Mouse (Mus musculus) intestine, embryonic 15.5 days (tissue): Measurements from ENCODE around the gene Fcgr3. TPM values are rescaled to one million over a fixed set of nuclear protein-coding genes. Genes with fewer than 3 reads are reported as not detected.
"Not testable (repeated sequence)": the region's sequence is repeated elsewhere in the genome, so short reads cannot be mapped to it uniquely, and the experiment has no call there.

Experiments used
- ATAC-seq: fragments of 200-750 bp; cut with Nextera tagmentation; 2 replicates; pipeline ENCODE4 v1.8.0; 2017; ENCODE audit warnings: moderate TSS enrichment, moderate library complexity
- H3K27ac ChIP-seq: fragments of 300-500 bp; sonication (generic); 2 replicates; pipeline ENCODE4 v1.5.1; 2015; ENCODE audit warnings: mild to moderate bottlenecking, inconsistent platforms
- H3K27me3 ChIP-seq: fragments of 300-500 bp; sonication (generic); replicated peaks from 2 replicates; pipeline ENCODE4 v1.6.1; 2015; ENCODE audit warnings: inconsistent platforms
- H3K36me3 ChIP-seq: fragments of 300-500 bp; sonication (generic); 2 replicates; pipeline ENCODE4 v1.6.1; 2015; ENCODE audit warnings: inconsistent platforms
- H3K4me1 ChIP-seq: fragments of 300-500 bp; sonication (generic); replicated peaks from 2 replicates; pipeline ENCODE4 v1.6.1; 2015; ENCODE audit warnings: inconsistent platforms
- H3K4me2 ChIP-seq: fragments of 300-500 bp; sonication (generic); replicated peaks from 2 replicates; pipeline ENCODE4 v1.6.1; 2015; ENCODE audit warnings: mild to moderate bottlenecking, inconsistent platforms
- H3K4me3 ChIP-seq: fragments of 300-500 bp; sonication (generic); replicated peaks from 2 replicates; pipeline ENCODE4 v1.5.1; 2015; ENCODE audit warnings: inconsistent platforms
- H3K9ac ChIP-seq: fragments of 300-500 bp; sonication (generic); 2 replicates; pipeline ENCODE4 v1.6.1; 2015; ENCODE audit warnings: inconsistent platforms
- H3K9me3 ChIP-seq: fragments of 300-500 bp; sonication (generic); 2 replicates; pipeline ENCODE4 v1.6.1; 2016; ENCODE audit warnings: inconsistent platforms
- WGBS: fragments of 180-500 bp; shearing (Covaris S2); methylation state at CpG from one replicate; pipeline ENCODE4 v1.1.7; 2015; 5-methylcytosine and 5-hydroxymethylcytosine counted together
- polyA plus RNA-seq: library from polyadenylated mRNA; unstranded; fragments of >200 nt; fragmentation: Nextera tagmentation; extraction: Ambion mirVana; gene quantifications from 2 replicates; pipeline ENCODE4 v1.2.1, GENCODE M21; 2015

The Fcgr3 gene
- polyA plus RNA-seq, 1 experiment from 2014 or later: 14.7 TPM

DNA sequence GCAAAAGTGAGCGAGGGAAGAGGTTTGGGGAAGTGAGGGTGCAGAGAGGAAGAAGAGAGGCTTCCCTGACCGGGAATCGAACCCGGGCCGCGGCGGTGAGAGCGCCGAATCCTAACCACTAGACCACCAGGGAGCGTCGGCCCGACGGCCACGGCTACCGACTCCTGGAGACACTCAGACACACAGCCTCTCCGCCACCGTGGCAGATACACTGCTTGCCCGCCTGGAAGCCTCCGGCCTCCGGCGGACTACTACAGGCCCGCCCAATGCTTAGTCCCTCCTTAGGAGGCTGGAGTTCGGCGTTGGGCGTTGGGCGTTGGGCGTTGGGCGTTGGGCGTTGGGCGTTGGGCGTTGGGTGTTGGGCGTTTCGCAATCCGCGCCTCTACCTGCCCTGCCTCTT lies 14.6 kb upstream of the Fcgr3 start:
- H3K9me3 ChIP-seq, H3K4me3 ChIP-seq, H3K9ac ChIP-seq, H3K4me1 ChIP-seq, H3K36me3 ChIP-seq, H3K27ac ChIP-seq, H3K4me2 ChIP-seq: not testable (repeated sequence)
- peaks cover 12% of the 10 kb centered on the region for H3K27me3 ChIP-seq
- peak; percentile 75 for ATAC-seq
- 0% methylated on average over 1 of the region's 35 CpGs for WGBS

DNA sequence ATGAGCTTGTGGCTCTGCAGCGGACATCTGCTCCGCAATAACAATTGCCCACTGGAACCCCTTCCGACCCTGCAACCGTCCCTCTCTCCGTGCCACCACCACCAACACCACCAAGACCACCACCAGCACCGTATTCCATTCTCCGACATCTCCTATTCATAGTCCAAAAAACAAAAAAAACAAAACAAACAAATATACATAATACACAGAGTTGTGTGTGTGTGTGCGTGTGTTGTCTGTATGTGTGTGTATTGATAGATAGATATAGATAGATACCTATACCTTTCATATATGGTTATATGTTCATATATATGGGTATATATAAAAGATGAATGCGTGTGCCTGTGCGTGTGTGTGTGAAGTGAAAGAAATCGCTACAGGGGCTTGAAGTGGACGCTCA lies 13.7 kb upstream of the Fcgr3 start:
- H3K4me2 ChIP-seq: peak overlapping the region; percentile 51
- not testable (repeated sequence) for H3K4me1 ChIP-seq

DNA sequence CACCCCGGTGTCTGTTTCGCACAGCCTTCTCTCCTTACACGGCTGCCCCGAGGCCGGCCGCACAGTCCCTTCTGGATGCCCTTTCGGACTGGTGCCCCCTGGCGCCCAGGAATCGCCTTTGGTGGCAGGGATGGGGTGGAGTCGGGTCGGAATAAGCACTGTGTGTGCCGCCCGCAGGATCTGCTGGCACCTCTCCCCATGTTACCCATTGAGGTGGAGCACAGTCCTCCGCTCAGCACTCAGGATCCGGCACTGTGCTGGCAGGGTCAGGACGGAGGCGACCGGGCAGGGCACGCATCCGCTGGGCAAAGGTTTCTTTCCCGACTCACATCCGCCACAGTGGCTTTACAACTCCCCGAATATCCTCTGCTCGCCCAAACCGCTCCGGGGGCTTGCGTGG lies 13.2 kb upstream of the Fcgr3 start:
- Histone ChIP-seq H3K4me2 (peak overlapping the region; percentile 51), H3K27me3 (peaks cover 18% of the 10 kb centered on the region), H3K4me3 (peak overlapping the region; percentile 20; the same call in 1 of the 2 replicates)
- not testable (repeated sequence) for H3K9ac ChIP-seq, H3K27ac ChIP-seq, H3K9me3 ChIP-seq, H3K4me1 ChIP-seq, H3K36me3 ChIP-seq
- WGBS: 1% methylated on average over 19 of the region's 27 CpGs
- ATAC-seq: peak; percentile 18

More for the DNA sequence above, 13.7 kb upstream of the Fcgr3 start:
- 24% methylated on average over 12 of the region's 12 CpGs for WGBS
- H3K27me3 ChIP-seq: peaks cover 18% of the 10 kb centered on the region
- H3K36me3 ChIP-seq, H3K9me3 ChIP-seq, ATAC-seq, H3K4me3 ChIP-seq, H3K27ac ChIP-seq, H3K9ac ChIP-seq: not testable (repeated sequence)

DNA sequence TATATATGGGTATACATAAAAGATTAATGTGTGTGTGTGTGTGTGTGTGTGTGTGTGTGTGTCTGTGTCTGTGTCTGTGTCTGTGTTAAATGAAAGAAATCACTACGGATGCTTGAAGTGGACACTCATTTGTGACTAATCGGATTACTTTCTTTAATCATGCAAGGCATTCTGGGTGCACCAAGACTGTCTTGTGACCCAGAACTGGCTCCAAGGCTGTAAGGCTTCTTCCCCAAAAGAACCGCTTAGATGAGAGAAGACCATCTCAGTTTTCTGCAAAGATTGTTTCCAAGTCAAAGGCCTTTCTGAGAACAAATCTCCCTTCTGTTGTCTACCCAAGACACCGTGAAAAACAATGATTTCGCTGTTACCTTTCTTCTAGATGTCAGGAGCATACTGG lies 12.5 kb upstream of the Fcgr3 start:
- peaks cover 18% of the 10 kb centered on the region for H3K27me3 ChIP-seq
- 40% methylated on average over 5 of the region's 5 CpGs for WGBS

DNA sequence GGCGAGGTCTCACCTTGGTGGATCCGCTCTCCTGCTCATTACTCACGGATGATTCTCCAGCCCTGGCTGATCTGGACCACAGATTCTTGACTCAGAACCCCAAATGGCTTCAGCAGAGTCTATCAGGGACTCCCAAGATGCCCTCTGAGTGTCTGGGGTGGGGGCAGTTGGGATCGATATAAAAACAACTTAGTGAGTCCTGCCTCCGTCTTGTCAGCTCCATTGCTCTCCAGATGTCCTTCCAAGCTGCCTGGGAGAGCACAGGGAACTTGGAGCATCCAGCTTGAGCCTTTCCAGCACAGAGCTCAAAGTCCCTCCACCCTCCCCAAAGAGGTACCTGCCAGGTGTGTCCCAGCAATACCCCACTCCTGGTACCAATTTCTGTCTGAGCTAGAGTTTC lies 11.4 kb upstream of the Fcgr3 start:
- H3K9ac ChIP-seq, H3K9me3 ChIP-seq, H3K27ac ChIP-seq, H3K4me3 ChIP-seq, ATAC-seq, H3K4me2 ChIP-seq, H3K4me1 ChIP-seq, H3K36me3 ChIP-seq: not testable (repeated sequence)
- H3K27me3 ChIP-seq: peaks cover 11% of the 10 kb centered on the region
- 74% methylated on average over 4 of the region's 5 CpGs for WGBS

More for the DNA sequence above, 12.5 kb upstream of the Fcgr3 start:
- not testable (repeated sequence) for ATAC-seq, H3K4me1 ChIP-seq, H3K36me3 ChIP-seq, H3K9ac ChIP-seq, H3K4me2 ChIP-seq, H3K9me3 ChIP-seq, H3K27ac ChIP-seq, H3K4me3 ChIP-seq

DNA sequence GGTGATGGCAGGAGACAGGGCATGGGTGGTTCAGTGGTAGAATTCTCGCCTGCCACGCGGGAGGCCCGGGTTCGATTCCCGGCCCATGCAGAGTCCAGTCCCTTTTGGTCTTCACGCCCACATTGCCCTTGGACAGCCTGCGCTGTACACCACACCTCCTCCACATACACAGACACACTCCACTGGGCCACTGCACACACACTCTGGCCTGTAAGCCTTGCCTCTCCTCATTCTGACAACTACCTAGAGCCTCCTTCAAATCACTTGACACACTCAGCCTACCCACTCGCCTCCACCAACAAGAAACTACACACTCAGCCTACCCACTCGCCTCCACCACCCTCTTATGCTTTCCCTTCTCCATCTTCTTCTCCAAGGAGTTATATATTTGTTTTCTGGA lies 9.5 kb upstream of the Fcgr3 start:
- not testable (repeated sequence) for H3K4me1 ChIP-seq, H3K36me3 ChIP-seq, H3K27ac ChIP-seq, H3K9me3 ChIP-seq, H3K4me3 ChIP-seq, H3K4me2 ChIP-seq, H3K9ac ChIP-seq
- WGBS: 17% methylated on average over 7 of the region's 10 CpGs
- ATAC-seq: peak; percentile 41
- peaks cover 19% of the 10 kb centered on the region for H3K27me3 ChIP-seq

DNA sequence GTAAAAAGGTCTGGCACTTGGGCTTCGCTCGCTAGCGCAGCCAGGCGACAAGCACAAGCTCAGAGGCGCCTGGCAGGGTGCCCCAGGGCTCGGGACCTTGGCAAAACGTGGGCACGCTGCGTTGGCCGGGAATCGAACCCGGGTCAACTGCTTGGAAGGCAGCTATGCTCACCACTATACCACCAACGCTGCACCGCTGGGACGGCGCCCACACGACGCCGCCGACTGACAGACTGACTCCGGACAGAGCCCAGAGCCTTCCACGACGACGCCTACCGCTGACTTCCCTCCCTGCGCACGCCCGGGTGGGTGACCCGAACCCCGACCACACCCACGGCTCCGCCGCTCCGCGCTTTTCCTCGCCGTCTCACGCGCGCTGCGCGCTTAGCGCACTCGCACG lies 7.5 kb upstream of the Fcgr3 start:
- no CpG with 5 or more reads among the region's 45 CpGs for WGBS
- not testable (repeated sequence) for H3K9ac ChIP-seq, H3K4me1 ChIP-seq, H3K27ac ChIP-seq, H3K4me3 ChIP-seq, H3K4me2 ChIP-seq, H3K9me3 ChIP-seq, H3K36me3 ChIP-seq
- ATAC-seq: peak; percentile 70
- peaks cover 21% of the 10 kb centered on the region for H3K27me3 ChIP-seq

DNA sequence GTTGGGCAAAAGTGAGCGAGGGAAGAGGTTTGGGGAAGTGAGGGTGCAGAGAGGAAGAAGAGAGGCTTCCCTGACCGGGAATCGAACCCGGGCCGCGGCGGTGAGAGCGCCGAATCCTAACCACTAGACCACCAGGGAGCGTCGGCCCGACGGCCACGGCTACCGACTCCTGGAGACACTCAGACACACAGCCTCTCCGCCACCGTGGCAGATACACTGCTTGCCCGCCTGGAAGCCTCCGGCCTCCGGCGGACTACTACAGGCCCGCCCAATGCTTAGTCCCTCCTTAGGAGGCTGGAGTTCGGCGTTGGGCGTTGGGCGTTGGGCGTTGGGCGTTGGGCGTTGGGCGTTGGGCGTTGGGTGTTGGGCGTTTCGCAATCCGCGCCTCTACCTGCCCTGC lies 7.0 kb upstream of the Fcgr3 start:
- H3K4me1 ChIP-seq, H3K4me2 ChIP-seq, H3K27ac ChIP-seq, H3K9me3 ChIP-seq, H3K36me3 ChIP-seq, H3K4me3 ChIP-seq, H3K9ac ChIP-seq: not testable (repeated sequence)
- H3K27me3 ChIP-seq: peaks cover 20% of the 10 kb centered on the region
- no CpG with 5 or more reads among the region's 35 CpGs for WGBS
- peak; percentile 73 for ATAC-seq

DNA sequence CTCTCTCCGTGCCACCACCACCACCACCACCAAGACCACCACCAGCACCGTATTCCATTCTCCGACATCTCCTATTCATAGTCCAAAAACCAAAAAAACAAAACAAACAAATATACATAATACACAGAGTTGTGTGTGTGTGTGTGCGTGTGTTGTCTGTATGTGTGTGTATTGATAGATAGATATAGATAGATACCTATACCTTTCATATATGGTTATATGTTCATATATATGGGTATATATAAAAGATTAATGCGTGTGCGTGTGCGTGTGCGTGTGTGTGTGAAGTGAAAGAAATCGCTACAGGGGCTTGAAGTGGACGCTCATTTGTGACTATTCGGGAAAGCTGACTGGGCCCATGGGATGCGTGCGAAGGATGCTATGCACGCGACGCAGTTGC lies 6.1 kb upstream of the Fcgr3 start:
- H3K4me3 ChIP-seq, H3K36me3 ChIP-seq, H3K27ac ChIP-seq, H3K4me2 ChIP-seq, H3K9me3 ChIP-seq, ATAC-seq, H3K4me1 ChIP-seq, H3K9ac ChIP-seq: not testable (repeated sequence)
- peaks cover 23% of the 10 kb centered on the region for H3K27me3 ChIP-seq
- WGBS: 27% methylated on average over 15 of the region's 16 CpGs

DNA sequence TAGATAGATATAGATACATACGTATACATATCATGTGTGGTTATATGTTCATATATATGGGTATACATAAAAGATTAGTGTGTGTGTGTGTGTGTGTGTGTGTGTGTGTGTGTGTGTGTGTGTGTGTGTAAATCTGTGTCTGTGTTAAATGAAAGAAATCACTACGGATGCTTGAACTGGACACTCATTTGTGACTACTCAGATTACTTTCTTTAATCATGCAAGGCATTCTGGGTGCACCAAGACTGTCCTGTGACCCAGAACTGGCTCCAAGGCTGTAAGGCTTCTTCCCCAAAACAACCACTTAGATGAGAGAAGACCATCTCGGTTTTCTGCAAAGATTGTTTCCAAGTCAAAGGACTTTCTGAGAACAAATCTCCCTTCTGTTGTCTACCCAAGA lies 4.8 kb upstream of the Fcgr3 start:
- WGBS: 61% methylated on average over 3 of the region's 3 CpGs
- not testable (repeated sequence) for H3K36me3 ChIP-seq, H3K27ac ChIP-seq, H3K4me3 ChIP-seq, ATAC-seq, H3K4me2 ChIP-seq, H3K9ac ChIP-seq, H3K4me1 ChIP-seq, H3K9me3 ChIP-seq
- peaks cover 27% of the 10 kb centered on the region for H3K27me3 ChIP-seq

DNA sequence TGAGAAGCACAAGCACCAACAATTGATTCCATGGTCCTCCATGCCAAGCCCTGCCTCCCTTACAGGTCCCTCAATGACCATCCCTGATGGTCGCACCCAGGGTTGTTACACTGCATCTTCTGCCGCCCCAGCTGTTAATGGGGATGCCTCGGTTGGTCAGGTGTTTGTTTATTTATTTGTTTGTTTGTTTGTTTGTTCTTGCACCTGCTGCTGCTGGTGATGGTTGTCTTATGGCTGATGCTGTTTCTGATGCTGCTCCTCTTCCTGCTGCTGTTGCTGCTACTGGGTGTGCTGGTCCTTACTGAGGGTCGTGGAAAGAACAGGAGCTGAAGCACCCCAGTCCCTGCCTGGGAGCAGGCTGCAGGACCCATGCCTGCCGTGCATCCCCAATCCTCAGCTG lies 3.2 kb upstream of the Fcgr3 start:
- H3K4me2 ChIP-seq, H3K4me3 ChIP-seq, H3K9me3 ChIP-seq, H3K27ac ChIP-seq, ATAC-seq, H3K9ac ChIP-seq, H3K36me3 ChIP-seq, H3K4me1 ChIP-seq: not testable (repeated sequence)
- 50% methylated on average over 5 of the region's 5 CpGs for WGBS
- H3K27me3 ChIP-seq: peaks cover 26% of the 10 kb centered on the region

DNA sequence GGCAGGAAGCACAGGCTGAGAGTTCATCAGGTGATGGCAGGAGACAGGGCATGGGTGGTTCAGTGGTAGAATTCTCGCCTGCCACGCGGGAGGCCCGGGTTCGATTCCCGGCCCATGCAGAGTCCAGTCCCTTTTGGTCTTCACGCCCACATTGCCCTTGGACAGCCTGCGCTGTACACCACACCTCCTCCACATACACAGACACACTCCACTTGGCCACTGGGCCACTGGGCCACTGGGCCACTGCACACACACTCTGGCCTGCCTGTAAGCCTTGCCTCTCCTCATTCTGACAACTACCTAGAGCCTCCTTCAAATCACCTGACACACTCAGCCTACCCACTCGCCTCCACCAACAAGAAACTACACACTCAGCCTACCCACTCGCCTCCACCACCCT lies 1.8 kb upstream of the Fcgr3 start:
- H3K4me2 ChIP-seq, H3K4me1 ChIP-seq, H3K9ac ChIP-seq, H3K9me3 ChIP-seq, H3K36me3 ChIP-seq, H3K27ac ChIP-seq, H3K4me3 ChIP-seq: not testable (repeated sequence)
- 36% methylated on average over 2 of the region's 10 CpGs for WGBS
- peaks cover 26% of the 10 kb centered on the region for H3K27me3 ChIP-seq
- ATAC-seq: peak; percentile 40

DNA sequence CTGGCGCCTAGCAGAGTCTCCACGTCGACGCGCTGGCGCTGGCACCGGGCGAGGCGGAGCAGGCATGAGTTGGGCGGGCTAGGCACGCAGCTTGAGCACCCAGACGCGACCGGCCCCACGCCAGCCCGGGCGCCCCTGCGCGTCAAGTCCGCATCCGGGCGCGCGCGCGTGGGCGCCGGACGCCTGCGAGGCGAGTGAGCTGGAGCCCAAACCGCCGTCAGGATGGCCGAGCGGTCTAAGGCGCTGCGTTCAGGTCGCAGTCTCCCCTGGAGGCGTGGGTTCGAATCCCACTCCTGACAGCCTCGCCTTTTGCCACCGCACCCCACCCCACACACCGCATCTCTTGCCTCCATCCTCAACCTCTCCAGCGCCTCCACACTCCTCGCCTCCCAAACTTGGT lies 1.0 kb upstream of the Fcgr3 start:
- H3K36me3 ChIP-seq, H3K9ac ChIP-seq, H3K27ac ChIP-seq, H3K9me3 ChIP-seq, H3K4me1 ChIP-seq: not testable (repeated sequence)
- WGBS: 5% methylated on average over 30 of the region's 45 CpGs
- Histone ChIP-seq H3K27me3 (peaks cover 26% of the 10 kb centered on the region), H3K4me3 (peak overlapping the region; percentile 38), H3K4me2 (peak overlapping the region; percentile 63)
- ATAC-seq: peak; percentile 3

DNA sequence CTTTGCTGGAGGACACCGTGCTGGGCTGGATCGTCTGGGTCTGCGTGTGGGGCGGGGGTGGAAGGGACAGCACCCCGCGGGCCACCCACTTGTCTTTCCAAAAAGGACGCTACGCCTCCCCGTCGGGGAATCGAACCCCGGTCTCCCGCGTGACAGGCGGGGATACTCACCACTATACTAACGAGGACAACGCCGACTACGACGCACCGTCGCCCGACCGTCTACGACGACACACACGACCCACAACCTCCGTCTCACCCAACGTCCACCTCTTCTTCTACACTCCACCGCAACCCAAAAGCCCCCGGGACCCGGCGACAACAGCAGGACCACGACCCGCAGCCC lies 480 bp upstream of the Fcgr3 start:
- Histone ChIP-seq H3K27me3 (peaks cover 26% of the 10 kb centered on the region), H3K4me2 (peak overlapping the region; percentile 54), H3K4me3 (peak overlapping the region; percentile 35)
- 2% methylated on average over 24 of the region's 35 CpGs for WGBS
- H3K9me3 ChIP-seq, H3K36me3 ChIP-seq, H3K27ac ChIP-seq, H3K9ac ChIP-seq, H3K4me1 ChIP-seq: not testable (repeated sequence)
- ATAC-seq: peak; percentile 57
